Mouse (Mus musculus) large intestine, adult 2 months (tissue): ENCODE results near the gene Ctps2. TPM values are rescaled to one million over a fixed set of nuclear protein-coding genes. Genes with fewer than 3 reads are reported as not detected.
"Not testable (repeated sequence)": the region's sequence is repeated elsewhere in the genome, so short reads cannot be mapped to it uniquely, and the experiment has no call there.

Source experiments
- DNase-seq: peaks from one replicate; pipeline ENCODE4 v3.0.0-alpha.2; 2012; ENCODE audit warnings: low read depth, low spot score
- WGBS: fragments of 180-500 bp; shearing (Covaris S2); methylation state at CpG from one replicate; pipeline ENCODE4 v1.1.7; 2018; 5-methylcytosine and 5-hydroxymethylcytosine counted together
- polyA plus RNA-seq: library from polyadenylated mRNA; depleted of rRNA; stranded (reverse); fragments of >200 nt; gene quantifications from 2 replicates; pipeline ENCODE4 v1.2.3, GENCODE M21; 2012; rRNA removed

Ctps2 gene
- polyA plus RNA-seq, result 7.6 and 7.7 TPM in 2 replicates

GRCm38 (mm10) chrX:162900938-162901337 is at the start of gene Ctps2:
TSS of gene Ctps2 (plus strand) at chrX:162901238.
- WGBS, result 31% methylated on average over 4 of the region's 4 CpGs
- no peak for DNase-seq

GRCm38 (mm10) chrX:162868294-162868965 is 32.6 kb upstream of the Ctps2 start:
- no peak for DNase-seq
- 75% methylated on average over 3 of the region's 3 CpGs for WGBS

GRCm38 (mm10) chrX:162871734-162872517 is 29.1 kb upstream of the Ctps2 start:
- 23% methylated on average over 4 of the region's 4 CpGs for WGBS
- DNase-seq, result no peak

- no peak for DNase-seq
- 95% methylated on average over 2 of the region's 2 CpGs for WGBS
These were observed 27.3 kb upstream of the Ctps2 start for GRCm38 (mm10) chrX:162873761-162874160.

GRCm38 (mm10) chrX:162878236-162878635 is 22.8 kb upstream of the Ctps2 start:
- DNase-seq, result no peak
- 86% methylated on average over 3 of the region's 3 CpGs for WGBS

GRCm38 (mm10) chrX:162887931-162888511 is 13.0 kb upstream of the Ctps2 start, which contains the start of gene Syap1:
TSS of gene Syap1 (minus strand) at chrX:162888447.
- WGBS, result 13% methylated on average over 37 of the region's 47 CpGs
- DNase-seq, result peak; percentile 22

- 52% methylated on average over 9 of the region's 25 CpGs for WGBS
- not testable (repeated sequence) for DNase-seq
These were observed 12.3 kb upstream of the Ctps2 start for GRCm38 (mm10) chrX:162888575-162889223.

- DNase-seq, result no peak
- WGBS, result 15% methylated on average over 18 of the region's 25 CpGs
These were observed 467 bp downstream of the Ctps2 start for GRCm38 (mm10) chrX:162901371-162902039.

GRCm38 (mm10) chrX:162902040-162902734 is 1.1 kb downstream of the Ctps2 start:
- 18% methylated on average over 29 of the region's 29 CpGs for WGBS
- DNase-seq, result peak; percentile 16

GRCm38 (mm10) chrX:162907554-162907953 is 6.5 kb downstream of the Ctps2 start:
- DNase-seq, result no peak
- WGBS, result 86% methylated on average over 3 of the region's 3 CpGs

- WGBS, result 68% methylated on average over 3 of the region's 3 CpGs
- DNase-seq, result no peak
These were observed 12.6 kb downstream of the Ctps2 start for GRCm38 (mm10) chrX:162913651-162914050.

- no peak for DNase-seq
- 23% methylated on average over 5 of the region's 5 CpGs for WGBS
These were observed 14.7 kb downstream of the Ctps2 start for GRCm38 (mm10) chrX:162915697-162916096.

GRCm38 (mm10) chrX:162921487-162922125 is 20.6 kb downstream of the Ctps2 start:
- WGBS, result 38% methylated on average over 8 of the region's 8 CpGs
- peak; percentile 19 for DNase-seq

GRCm38 (mm10) chrX:162931467-162931866 is 30.4 kb downstream of the Ctps2 start:
- no peak for DNase-seq
- 73% methylated on average over 2 of the region's 2 CpGs for WGBS

GRCm38 (mm10) chrX:162942027-162942426 is 41.0 kb downstream of the Ctps2 start:
- DNase-seq, result no peak
- 74% methylated on average over 1 of the region's 1 CpGs for WGBS

- DNase-seq, result peak; percentile 11
- WGBS, result 24% methylated on average over 3 of the region's 3 CpGs
These were observed 48.9 kb downstream of the Ctps2 start for GRCm38 (mm10) chrX:162949811-162950439.

GRCm38 (mm10) chrX:162957921-162958320 is 56.9 kb downstream of the Ctps2 start:
- WGBS, result 90% methylated on average over 3 of the region's 3 CpGs
- DNase-seq, result no peak

GRCm38 (mm10) chrX:162963840-162964239 is 62.8 kb downstream of the Ctps2 start:
- 50% methylated on average over 4 of the region's 4 CpGs for WGBS

More at GRCm38 (mm10) chrX:162963840-162964239, 62.8 kb downstream of the Ctps2 start:
- DNase-seq, result no peak
